Mouse (Mus musculus) heart, postnatal 0 days (tissue): Measurements from ENCODE around the gene Dlg2.

Experiments used
- CTCF ChIP-seq: IDR thresholded peaks from 2 replicates; pipeline ENCODE4 v1.5.1; 2016; ENCODE audit warnings: antibody characterized with exemption, control low read depth, low read depth
- EP300 ChIP-seq: IDR thresholded peaks from 2 replicates; pipeline ENCODE4 v1.6.1; 2016; ENCODE audit warnings: antibody characterized with exemption, low read depth

GRCm38 (mm10) chr7:91173560-91173959 lies 697.1 kb downstream of the Dlg2 start:
- TF ChIP-seq CTCF, result no peak
- no peak for TF ChIP-seq EP300
